Mouse (Mus musculus) adrenal gland, adult (tissue): Measurements from ENCODE around the gene Ankrd60.

Experiments
- DNase-seq, 2 experiments: peaks; one replicate each; pipeline ENCODE4 v3.0.0; 2022 to 2023; ENCODE audit warnings: low spot score in 1 of 2; ENCODE audit not compliant: inconsistent age in 2 of 2

Gene Ankrd60

DNA sequence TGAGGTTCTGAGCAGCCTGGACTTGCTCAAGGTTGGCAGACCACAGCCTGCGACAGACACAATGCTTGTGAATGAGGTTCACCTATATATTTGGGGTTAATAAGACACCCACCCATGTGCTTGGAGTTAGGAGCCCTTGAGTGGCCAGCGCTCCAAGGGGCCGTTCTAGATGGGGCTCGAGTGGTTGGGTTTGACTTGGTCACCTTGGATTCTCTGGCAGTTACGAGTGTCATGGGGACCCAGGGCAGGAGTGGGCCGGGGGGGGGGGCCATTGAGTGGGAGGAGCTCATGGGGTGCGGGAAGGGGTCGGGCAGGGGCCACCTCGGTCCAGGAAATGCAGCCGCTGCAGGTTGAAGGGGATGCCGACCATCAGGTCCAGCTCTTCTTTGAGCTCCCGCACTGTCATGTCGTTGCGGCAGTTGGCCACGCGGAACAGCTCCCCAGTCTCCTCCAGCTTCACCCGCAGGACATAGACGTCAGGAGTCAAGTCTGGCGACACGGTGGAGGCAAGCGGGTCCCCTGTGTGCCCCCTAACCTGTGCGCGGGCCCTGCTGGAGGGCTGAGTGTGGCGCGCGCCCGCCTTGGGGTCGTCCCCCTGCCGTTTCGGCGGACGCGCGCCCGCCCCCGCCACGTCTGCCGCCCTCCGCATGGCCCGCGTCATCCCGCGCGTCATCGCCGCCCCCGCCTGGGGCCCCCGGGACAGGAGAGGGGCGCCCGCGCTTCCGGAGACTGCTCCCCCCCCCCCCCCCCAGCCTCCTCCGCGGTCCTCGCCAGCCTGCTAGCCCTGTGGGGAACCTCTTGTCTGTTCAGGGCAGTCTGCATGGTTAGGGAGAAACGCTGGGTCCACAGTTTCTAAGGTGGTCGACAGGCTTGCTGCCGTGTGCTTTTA lies at the start of gene Ankrd60:
Gene Ankrd60, minus strand, starts transcription at position 697 of the 889 bp plus-strand sequence.
- peak in 1 of 2 experiments; percentile 24 for DNase-seq

DNA sequence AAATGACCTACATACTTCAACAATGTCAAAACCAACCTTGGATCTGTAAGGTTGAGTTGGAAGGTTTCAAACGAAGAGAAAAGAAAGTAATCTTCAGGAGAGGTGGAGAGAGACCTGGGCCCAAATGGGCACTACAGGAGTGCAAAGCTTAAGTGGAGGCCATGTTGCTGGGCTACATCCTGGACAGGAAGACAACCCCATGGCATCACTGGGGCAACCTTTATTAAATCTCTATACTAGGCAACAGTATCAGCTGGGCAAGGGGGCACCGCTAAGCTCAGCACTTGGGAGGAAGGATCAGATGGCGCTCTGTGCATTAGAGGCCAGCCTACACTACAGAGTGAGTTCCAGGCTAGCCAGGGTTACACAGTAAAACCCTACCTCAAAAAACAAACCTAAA lies 47.6 kb upstream of the Ankrd60 start:
- DNase-seq: no peak

DNA sequence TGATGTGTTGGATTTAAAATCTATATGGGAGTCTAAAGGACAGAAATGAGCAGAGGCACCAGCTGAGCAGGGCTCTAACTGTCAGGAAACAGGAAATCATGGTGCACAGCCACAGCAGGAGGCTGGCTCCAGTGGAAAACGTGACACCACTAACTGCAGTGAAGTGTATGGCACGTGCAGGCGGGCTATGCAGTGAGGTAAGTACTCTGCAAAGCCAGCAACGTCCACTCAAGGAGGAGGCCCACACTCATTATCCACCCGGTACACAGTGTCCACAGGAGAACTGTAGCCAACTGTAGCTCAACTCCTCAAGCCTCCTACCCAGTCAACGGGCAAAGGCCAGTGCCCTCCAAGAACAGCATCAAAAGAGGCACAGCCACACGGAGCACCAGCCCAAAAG lies 46.5 kb upstream of the Ankrd60 start:
- DNase-seq: no peak

GRCm38 (mm10) chr2:173622173-173622601 lies 44.0 kb upstream of the Ankrd60 start:
- peak in 1 of 2 experiments; percentile 45 for DNase-seq

DNA sequence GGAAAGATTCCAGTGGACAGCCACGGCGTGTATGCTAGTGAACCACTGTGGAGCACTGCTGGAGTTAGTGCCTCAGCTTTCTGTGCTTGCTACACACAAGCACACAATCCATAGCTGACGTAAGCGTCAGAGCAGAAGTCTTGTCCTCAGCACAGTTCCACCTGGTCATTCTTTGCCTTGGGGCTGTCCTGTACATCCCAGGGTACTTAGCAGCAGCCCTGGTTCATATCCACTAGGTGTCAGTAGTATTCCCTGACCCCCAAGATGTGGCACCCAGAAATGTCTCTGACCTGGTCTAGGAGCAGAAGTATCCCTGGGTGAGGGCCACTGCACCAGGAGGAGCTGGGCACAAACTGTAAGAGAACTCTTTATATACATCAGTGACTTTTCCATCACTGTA lies 42.5 kb upstream of the Ankrd60 start:
- DNase-seq: no peak

GRCm38 (mm10) chr2:173619132-173619531 lies 41.0 kb upstream of the Ankrd60 start:
- DNase-seq: no peak

DNA sequence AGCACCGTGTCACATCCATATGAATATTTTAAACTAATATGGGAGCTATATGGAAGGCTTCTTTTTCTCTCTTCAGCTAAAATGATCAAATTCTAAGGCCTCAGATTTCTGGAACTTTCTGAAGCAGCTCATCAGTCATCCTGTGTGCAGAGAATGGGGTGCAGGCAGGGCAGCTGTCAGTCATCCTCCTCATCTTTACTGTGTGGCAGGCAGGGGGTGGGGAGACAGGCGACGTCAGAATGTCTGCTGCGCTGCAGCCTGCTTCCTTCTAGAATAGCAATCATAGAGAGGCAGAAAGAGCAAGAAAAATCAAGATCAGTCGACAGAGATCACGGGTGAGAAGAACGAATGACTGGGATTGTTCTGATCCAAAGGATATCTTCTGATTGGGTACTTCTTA lies 38.0 kb upstream of the Ankrd60 start:
- DNase-seq: no peak

DNA sequence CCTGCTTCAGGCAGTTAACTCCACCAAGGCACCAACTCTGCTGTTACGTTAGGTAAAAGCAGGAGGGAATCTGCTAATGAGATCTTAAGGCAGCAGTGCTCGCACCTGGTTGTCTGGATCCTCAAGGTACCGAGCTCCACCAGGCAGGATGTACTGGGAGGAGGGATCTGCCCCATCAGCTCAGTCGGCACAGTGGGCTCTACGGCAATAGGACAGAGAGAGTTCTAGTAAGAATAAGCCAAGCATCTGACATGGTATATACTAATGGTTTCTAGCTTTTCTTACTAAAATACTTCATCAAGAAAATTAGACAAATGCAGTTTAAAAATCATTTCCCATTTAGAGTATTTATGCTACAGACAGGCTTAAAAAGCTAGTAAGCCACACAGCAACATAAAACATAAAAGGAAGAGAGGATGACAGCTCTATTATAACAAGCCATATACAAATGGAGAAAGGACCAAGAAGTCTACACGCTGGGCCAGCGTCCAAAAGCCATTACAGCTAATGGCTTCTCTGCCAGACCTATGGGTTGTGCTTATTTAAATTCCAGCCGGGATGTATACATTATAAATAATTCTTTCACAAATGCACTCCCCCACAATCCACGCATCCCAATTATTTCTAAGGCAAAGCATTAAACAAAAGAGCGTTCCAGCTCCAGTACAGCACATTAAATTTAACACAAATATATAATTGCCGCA lies 37.4 kb upstream of the Ankrd60 start:
- DNase-seq: no peak

DNA sequence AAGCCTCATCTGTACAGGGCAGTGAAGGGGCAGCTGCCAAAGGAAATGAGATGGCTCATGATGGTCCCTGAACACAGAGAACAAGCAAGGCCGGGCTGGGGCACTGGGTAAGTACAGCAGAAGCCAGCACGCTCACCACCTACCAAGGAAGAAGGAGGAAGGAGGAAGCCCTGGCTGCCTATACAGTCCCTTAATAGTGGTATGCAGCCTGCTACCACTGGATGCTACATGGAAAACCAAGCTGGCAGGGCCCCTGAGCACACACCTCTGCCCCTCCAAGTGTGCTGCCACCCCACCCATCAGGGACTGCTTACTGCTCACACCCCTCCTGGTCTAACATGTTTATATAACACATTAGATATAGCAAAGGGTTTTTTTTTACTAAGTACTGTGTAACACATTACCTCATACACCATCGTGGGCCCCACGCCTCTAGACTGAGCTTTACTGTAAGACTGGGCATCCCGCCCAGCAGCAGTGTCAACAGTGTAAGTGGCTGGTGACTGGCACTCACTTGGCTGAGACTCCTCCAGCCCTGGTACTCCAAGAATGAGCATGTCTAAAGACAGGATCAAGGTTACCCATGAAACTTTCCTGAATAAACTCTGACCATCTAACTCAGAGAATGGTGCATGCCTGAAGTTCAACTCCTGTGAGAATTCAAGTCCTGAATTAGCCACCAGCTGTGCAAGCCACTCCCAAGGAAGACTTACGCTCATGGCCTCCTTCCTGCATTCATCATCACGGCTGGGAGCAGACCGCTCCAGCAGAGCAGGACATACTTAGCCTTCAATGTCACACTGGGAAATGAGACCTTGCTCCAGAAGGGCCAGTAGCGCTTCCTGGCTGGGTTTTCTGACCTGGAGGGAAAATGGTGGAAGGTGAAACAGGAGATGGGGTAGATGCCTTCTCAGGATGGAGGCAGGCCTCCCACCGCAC lies 30.1 kb upstream of the Ankrd60 start:
- peak in 1 of 2 experiments; percentile 51 for DNase-seq

DNA sequence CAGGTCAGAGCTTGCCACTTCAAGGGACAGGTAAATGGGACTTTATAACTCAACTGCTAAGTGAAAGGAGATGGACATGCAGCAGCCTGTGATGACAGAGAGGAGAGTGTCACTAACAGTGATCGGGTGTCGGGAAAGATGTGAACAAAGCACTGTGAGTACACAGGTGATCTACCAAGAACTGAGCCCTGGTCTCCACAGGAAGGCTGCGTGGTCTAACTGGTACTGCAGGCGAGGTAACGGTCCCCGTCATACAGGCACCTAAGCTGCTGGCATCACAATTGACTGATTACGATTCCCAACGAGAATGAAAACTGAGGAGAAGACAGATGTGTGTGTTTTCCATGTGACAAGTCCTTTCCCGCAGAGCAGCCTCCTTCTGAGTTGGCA lies 28.2 kb upstream of the Ankrd60 start:
- no peak for DNase-seq

DNA sequence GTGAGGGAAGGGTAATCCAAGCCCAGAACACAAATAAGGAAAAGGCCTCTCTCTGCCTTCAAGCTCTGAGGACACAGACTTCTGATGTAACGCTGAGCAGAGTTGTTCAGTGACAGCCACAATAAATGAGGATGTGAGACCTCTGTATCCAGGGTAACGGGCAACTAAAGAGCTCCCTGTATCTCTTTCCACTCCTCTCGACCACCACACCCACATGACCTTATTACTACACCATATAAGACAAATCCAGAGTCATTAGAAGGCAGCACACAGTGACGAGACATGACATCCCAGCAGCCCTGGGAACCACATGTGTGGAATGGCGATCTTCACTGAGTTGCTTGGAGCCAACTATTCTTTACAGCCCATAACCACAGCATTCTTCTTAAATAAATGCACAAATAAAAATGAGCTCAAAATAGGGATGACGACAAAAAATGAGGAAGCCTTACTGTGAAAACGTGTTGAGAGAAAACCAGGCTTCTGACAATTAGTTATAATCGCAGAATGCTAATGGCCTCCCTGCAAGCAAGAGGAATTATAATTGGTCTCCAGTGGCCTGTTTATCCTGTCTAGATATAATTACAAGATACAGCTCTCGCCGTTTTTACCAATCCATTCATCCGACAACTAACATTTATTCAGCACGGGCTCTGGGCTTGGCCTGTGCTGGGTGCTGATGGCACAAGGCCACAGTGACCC lies 27.7 kb upstream of the Ankrd60 start:
- no peak for DNase-seq

DNA sequence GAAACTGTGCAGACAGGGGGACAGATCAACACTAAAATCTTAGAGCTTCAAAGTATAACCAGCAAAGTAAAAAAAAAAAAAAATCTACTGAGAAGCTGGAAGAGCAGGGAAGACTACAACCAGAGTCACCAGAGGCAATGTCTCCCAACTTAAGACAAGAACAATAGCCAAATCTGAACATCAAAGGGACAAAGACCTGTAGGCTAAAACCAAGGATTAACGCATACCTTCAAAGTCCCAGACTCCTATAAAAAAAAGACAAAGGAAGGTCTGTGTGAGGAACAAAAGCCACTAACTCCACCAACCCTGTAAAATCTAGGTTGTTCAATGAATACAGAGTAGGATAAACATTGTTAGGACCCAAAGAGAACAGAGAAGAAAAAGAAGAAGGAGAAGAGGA lies 23.7 kb upstream of the Ankrd60 start:
- DNase-seq: no peak

DNA sequence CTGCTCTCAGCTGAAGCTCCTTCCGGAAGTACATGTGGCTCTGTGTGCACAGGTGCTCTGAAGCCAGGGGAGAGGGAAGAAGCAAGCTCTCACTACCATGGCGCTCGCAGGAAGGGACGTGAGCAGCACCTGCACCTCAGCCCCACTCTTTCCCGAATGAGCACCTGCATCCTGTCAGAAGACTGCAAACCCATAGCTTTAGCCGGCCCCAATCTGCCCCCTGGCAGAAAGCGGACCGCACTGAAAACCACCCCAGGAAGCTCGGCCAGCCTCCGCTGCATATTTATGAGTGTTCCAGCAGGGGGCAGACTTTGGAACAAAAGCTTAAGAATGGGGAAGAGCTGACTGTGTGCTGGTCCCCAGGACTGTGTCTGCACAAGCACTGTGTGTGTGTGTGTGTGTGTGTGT lies 17.2 kb upstream of the Ankrd60 start:
- DNase-seq: no peak

- peak in 1 of 2 experiments; percentile 48 for DNase-seq
Observed at GRCm38 (mm10) chr2:173594313-173595063, 16.3 kb upstream of the Ankrd60 start.

DNA sequence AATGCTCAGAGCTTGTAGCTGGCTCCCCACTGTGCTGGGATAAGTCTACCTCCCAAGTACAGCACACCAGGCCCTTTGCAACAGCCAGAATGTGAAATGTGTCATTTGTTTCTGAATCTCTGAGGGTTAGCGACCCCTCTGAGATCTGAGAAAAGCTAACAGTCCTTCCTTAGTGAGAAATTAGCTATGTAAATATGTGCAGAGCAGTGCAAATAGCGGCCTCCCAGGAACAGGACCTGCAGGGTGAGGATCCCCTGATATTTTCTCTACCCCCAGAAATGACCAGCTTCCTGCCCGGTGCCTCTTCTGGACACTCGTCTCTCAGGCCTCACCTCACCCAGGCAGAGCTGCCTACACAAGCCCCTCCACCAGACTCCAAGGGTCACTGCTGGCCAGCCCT lies 15.7 kb upstream of the Ankrd60 start:
- DNase-seq: no peak

DNA sequence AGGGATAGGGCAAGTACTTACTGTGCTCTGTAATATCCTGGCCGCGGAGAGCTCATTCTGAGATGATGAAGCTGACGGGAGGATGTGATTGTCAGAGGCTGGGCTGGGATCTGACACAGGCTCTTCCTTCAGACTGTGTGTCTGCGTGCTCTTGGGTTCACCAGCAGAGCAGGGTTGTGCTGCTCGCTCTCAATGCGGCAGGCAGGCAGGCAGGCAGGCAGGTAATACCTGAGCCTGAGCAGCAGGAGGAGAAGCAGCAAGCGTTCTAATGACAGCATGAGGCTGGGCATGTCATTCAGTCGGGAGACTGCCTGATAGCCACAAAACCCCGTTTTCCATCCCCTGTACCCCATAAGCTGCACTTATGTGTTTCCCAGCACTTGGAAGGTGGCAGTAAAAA lies 14.6 kb upstream of the Ankrd60 start:
- no peak for DNase-seq

DNA sequence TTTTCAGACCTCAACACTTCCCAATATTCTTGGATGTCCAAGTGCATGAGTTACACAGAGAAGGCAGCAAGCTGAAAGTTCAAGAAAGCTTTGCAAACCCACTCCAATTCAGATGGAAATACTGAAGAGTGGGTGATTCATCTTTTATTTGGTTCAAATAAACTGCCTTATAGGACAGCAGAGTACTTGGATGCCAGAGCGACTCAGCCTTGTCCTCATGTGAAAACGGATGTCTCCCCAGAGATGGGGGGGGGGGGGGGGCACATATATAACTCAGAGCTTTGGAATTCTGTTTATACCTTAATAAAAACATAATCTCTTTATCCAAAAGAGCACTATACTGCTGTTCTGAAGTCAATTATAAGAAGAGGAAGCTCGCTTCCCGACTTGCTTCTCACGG lies 9.2 kb upstream of the Ankrd60 start:
- no peak for DNase-seq

DNA sequence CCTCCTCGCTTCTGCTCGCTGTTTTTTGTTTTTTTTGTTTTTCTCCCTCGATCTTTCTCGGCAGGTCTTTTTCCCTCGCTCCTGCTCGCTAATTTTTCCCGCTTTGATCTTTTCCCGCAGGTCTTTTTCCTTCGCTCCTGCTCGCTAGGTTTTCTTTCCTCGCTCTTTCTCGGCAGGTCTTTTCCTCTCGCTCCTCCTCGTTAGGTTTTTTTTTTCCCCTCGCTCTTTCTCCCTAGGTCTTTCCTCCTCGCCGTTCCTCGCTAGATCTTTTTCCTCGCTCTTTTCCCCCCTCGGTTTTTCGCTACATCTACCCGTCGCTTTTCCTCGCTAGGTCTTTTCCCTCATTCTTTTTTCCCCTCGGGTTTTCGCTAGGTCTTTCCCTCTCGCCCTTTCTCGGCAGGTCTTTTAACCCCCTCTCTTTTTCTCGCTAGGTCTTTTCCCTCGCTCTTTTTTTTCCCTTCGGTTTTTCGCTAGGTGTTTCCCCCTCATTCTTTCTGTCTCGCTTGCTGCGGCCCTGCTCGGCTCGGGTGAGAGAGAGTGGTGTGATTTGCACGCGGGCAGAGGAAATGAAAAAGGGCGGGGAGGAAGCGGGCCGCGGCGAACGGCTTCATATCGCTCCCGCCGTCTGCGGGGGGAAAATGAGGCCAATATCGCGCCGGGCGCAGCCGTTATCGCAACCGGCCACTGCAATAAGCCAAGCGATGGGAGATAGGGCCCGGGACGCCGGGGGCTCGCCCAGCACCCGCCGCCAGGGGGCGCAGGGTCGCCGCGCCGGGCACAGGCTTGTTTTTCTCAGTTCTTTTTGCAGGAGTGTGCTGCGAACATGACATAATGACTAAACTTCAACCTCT lies 8.2 kb upstream of the Ankrd60 start:
- DNase-seq: peak; percentile 75 to 92
